Mouse (Mus musculus) left cerebral cortex, postnatal 25 days (tissue): ENCODE measurements around the gene Shb. TPM values are rescaled to one million over a fixed set of nuclear protein-coding genes. Genes with fewer than 3 reads are reported as not detected.

Source experiments
- DNase-seq, 2 experiments: peaks; one replicate each; pipeline ENCODE4 v3.0.0; 2022; ENCODE audit warnings: low spot score in 2 of 2, mixed read lengths in 1 of 2
- intact Hi-C: fragments of 180-260 bp; cut with DNase I; formaldehyde crosslinking; loops from one replicate; pipeline ENCODE4 v1.15.1; 2025
- total RNA-seq, 2 experiments: library from RNA; stranded (reverse); gene quantifications; 2 replicates each; pipeline ENCODE4 v1.2.3; 2021

The Shb gene
- total RNA-seq, 2 experiments from 2014 or later, result 9.0 to 11.8 TPM

DNA sequence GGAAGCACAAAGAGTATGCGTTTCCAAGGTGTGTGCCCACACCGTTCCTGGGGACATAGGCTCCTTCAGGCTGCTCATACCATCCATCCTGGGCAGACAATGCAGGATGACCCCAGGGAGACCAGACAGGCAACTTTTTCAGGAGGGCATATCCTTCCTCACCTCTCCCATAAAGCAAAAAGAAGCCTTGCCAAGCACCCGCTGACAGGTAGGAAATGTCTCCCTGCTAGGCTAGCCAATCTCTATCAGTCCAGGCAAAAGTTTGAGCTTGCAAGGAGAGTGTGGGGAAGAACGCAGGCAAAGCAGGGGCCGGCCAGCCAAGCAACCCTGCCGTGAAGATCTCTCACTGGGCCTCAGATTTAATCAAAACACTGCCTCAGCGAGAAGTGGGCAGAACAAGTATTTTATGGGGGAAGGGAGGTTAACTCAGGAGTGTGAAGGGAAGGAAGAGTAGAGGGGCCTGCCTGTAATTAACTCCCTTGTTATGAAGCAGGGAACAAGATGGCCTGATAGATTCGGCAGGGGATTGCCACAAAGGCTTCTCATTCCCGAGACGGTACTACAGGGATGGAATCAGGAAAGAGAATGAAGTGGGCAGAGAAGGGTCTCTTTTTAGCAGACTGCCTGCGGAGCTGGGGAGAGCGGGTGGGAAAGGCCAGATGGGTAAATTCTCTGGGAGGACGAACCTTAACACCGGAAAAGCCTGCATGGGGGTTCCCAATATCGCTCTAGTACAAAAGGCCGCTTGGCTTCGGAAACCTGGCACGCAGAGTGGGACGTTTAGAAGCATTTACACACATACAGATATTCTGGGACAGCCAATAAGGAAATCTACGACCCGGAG lies 3.7 kb downstream of the Shb start:
- intact Hi-C loops, result loop anchor here (2.0 to 5.0 kb wide), 2 partner anchors 81 to 110 kb away; no protein-coding TSS in a partner anchor

DNA sequence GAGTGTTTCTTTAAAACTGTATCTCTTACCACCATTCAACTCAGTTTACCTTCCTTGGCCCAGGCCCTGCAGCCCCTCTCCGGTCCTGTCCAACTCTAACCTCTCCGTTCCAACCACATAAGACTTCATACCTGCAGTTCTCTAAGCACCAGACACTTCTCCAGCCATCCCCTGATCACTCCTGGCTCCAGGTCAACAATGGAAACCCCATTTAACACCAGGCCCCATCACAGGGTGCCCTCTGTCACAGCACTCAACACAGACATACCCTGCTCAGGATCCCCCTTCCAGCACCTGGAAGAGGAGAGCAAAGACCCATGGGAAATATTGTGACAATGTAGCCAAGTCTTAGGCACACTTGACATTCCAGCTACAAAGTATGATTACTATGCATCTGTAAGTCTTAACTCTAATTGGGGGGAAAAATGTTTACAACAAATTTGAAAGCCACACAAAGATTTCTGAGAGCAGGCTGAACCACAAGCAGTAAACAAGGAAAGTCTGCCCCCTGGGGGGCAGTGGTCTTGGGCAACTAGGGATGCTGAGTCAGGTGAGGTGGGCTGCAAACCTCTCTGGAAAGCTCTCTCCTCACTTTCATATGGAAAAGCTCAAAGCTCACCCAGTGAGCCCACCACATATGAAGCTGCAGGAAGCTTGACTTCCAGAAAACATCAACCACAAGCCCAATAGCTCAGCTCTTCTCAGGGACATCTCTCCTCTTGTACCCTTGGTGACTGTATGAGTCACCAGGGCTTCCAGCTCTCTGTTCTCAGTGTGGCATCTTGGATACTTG lies 4.5 kb downstream of the Shb start:
- no peak for DNase-seq
- intact Hi-C loops, result loop anchor here (2.0 to 5.0 kb wide), 2 partner anchors 80 to 109 kb away; no protein-coding TSS in a partner anchor

More for the DNA sequence above, 3.7 kb downstream of the Shb start:
- DNase-seq, result no peak

DNA sequence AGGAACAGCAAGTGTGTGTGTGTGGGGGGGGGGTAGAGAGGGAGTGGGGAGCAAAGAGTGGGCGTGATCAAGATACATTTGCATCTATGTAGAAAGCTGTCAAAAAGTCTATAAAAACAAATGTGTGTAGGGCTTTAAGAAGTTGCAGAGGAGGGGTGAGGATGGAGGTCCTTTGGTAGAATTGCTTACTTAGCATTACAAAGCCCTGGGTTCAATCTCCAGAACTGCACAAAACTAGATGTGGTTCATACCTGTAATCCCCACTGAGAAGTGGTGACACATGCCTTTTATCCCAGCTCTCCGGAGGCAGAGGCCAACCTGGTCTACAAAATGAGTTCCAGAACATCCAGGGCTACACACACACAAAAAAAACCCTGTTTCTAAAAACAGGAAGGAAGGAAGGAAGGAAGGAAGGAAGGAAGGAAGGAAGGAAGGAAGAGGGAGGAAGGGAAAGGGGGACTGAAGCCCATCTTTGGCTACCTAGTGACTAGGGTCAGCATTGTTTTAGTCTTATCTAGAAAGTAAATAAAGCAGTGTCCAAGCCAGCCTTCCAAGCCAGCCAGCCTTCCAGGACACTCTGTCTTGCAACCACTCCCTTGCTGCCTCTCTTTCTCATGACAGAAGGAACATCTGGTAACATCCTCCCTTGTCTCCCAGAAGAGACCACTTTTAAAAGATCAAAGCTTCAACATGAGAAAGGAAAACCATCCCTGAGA lies 5.3 kb downstream of the Shb start:
- DNase-seq, result no peak
- intact Hi-C loops, result loop anchor here (5.0 kb wide), 1 partner anchor 80 kb away; no protein-coding TSS in a partner anchor

DNA sequence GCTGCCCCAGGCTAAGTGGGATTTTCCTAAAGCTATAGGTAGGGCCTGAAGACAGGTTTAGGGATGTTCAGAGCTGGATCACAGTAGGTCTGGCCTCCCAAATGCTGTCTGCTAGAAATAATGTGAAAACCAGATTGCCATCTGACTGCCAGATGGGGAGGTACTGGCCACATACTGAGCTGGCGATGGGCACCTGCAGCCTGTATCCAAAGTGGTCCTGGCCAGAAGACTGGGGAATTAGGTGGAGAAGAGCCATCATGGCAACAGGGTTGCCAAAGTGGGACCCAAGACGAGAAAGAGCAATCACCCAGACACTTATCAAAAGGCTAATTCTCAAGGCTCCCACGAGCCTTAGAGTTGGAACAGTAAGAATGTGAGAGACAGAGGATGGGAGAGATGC lies 6.1 kb downstream of the Shb start:
- no peak for DNase-seq
- intact Hi-C loops, result loop anchor here (5.0 kb wide), 1 partner anchor 79 kb away; no protein-coding TSS in a partner anchor

DNA sequence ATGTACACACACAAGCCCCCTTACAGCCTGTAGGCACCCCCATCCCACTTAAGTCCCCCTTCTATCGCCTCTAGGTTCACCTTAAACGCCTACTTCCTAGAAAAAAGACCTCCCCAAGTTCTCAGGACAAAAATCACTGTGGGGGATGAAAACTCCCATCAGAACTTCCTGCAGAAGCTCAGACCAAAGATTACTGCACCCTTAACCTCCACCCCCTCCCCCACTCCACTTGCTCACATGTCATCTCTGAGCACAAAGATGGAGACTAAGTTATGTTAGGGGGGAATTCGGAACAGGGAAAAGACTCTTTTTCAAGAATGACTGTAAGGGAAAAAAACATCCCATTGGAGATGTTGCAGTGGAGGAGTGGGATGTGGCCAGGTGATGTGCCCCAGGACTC lies 6.7 kb downstream of the Shb start:
- intact Hi-C loops, result loop anchor here (5.0 kb wide), 1 partner anchor 78 kb away; no protein-coding TSS in a partner anchor
- DNase-seq, result no peak

DNA sequence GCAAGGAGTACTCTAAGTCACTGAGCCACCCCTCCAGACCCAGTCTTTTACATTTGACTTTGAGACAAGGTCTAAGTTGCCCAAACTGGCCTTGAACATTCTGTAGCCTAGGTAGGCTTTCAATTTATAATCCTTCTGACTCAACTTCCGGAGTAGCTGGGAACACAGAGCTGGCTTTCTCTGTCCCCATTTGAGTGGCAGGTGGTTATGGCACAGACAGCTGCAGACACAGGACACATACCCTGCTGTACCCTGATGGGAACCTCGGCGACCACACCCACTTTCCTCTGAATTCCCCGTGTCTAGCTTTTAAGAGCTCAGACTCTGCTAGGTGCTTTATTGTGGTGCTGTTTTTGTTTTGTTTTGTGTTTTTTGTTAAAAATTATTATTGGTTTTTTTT lies 7.7 kb downstream of the Shb start:
- intact Hi-C loops, result loop anchor here (5.0 kb wide), 1 partner anchor 77 kb away; no protein-coding TSS in a partner anchor
- no peak for DNase-seq

DNA sequence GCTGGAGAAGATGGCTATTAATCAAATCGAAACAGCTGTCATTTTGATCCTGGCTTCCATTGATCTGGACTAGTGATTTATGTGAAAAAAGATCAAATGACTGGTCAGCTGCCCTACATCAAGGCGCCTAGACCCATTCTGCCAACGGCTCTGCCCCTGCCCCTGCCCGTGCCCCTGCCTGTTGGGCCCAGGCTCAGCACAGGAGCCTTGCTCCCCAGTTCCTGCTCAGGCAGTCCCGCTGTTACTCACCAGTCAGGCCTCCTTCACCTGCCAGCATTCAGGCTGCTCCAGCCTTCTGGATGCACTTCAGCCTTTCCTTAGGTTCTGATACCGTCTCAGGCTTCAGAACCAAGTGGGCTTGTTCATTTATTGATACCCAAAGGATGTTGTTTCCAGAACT lies 8.9 kb downstream of the Shb start:
- no peak for DNase-seq
- intact Hi-C loops, result no loop called here

DNA sequence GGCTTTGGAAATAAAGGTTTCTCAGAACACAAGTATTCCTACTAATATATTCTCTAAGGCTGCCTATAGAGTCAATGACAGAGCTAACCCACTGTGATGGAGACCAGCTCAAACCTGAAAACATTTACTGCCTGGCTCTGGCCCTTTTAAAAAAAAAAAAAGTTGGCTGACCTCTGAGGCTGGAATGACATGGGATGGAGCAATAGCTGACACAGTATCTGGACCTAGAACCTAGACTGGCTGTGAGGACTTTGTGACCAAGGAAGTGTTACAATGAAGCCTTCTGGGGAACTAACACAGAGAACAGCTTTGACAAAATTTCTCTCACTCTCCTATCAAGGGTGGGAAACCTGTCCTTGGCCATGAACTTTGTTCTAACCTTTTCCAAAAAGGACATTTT lies 9.3 kb downstream of the Shb start:
- intact Hi-C loops, result no loop called here
- no peak for DNase-seq

DNA sequence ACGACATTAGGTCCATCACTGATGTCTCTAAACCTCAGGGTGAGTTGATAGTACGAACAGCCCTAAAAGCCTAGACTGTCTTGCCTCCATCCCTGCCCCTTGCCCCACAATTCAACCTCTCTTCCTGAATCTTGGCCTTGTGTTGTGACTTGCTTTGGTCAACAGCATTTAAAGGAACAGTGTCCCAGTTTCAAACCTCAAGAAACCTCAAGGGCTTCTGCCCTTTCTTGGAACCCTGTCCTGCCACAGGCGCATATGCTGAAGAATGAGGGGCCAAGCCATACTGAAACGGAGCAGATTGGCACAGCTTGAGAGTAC lies 9.7 kb downstream of the Shb start:
- DNase-seq, result no peak
- intact Hi-C loops, result no loop called here

DNA sequence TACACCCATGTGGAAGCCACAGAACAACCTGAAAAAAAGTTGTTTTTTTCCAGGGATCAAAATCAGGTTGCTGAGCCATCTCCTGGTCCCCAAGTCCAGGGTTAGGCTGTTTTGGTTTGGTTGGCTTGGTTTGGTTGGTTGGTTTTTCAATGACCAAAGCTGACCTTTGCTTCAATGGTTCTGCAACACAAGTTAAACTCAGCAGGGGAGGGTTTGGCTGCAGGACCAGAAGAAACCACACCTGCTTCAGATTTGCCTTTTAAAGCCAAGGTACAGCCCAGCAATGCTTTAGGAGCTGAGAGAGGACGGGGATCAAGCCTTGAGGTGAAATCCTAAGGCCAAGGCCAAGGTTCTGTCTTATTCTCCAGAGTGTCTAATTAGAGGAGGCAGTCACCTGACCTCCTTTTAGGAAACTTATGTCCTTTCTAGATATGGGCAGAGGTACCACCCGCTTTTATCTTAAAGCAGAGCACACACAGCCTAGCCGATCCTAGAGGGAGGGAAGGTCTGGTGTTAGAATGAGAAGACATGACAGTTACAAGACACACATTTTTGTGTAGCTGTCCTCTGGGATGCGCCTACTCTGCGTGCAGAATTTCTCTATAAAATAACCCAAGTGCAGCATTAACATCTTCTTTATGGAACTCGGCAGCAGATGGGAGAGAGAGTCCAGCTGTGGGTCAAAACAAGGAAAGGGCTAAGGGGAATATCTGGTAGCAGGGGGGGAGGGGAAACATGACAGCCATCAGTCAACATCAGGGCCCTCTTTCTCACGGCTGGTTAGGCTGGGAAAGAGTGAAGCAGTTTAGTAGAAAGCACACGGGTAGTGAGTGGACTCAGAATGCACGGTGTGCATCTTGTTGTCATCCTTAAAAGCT lies 10.3 kb downstream of the Shb start:
- DNase-seq, result no peak
- intact Hi-C loops, result no loop called here

DNA sequence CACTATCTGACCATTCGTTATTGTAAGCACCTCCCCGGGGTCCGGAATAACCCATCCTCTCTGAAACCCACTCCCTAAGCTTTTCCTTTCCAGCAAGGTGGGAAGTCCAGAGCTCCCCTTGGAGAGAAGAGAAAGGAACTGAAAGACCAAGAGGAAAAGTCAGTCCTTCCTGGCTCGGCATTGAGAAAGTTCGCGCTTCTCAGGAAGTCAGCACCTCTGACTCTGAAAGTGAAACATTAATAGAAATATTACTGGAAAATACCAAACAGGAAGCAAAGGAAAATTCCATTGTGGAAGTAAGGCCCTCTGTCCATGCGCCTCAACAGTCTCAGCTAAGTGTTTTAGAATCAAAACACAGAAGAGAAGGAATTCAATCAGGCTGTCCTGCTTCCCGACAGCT lies 11.9 kb downstream of the Shb start:
- intact Hi-C loops, result no loop called here
- DNase-seq, result no peak

DNA sequence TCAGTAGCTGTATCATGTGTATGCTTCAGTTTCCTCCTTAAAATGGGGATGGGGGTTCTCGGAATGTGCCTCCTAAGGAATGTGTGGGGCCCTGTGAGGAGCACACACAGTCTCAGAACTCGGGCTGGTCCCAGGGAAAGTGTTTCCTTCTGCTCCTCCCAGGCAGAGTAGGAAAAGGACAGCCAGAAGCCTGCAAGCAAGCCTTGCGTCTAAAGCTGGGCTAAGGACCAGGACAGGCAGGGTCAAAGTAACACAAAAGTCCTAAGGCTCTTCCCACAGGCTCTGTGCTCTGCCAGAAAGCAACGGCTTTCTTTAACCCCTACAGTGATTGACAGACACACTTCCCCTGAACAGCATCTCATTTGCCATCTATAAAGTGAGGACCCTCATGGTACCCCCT lies 14.9 kb downstream of the Shb start:
- intact Hi-C loops, result no loop called here
- no peak for DNase-seq

DNA sequence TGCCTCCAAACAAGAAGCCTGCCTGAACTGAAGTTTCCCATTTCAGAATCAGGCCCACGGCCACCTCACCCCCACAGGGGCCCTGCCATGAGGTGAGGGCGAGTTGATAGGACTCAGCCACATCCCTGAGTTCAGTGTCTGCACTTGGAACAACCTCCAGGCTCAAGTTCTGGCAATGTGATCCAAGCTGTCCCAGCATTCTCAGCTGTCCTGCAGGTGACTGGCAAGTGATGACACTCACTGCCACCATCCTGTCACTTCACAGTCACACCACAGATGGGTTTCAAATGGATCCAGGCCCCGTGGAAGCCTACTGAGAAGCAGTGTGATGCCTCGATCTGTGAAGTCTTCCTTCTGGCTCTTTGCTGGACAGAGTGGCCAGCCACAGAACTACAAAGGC lies 16.4 kb downstream of the Shb start:
- DNase-seq, result no peak
- intact Hi-C loops, result no loop called here

DNA sequence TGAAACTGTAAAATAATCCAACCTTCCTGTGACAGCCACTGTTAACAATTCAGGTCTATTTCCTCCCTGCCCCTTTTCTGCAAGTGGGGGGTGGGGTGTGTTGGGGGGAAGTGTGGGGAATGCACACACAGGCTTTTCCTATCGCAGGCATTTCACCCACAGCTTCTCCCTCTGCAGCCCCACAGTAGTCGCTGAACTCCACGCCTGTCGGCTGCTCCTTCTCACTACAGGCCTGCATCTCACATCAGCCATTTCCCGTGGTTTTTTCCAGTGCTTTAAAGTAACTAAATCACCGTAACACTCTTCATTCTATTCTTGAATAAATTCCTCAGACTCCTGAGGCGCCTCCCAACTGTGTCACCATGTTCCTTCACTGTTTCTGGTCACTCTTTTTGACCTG lies 17.9 kb downstream of the Shb start:
- DNase-seq, result no peak
- intact Hi-C loops, result no loop called here

DNA sequence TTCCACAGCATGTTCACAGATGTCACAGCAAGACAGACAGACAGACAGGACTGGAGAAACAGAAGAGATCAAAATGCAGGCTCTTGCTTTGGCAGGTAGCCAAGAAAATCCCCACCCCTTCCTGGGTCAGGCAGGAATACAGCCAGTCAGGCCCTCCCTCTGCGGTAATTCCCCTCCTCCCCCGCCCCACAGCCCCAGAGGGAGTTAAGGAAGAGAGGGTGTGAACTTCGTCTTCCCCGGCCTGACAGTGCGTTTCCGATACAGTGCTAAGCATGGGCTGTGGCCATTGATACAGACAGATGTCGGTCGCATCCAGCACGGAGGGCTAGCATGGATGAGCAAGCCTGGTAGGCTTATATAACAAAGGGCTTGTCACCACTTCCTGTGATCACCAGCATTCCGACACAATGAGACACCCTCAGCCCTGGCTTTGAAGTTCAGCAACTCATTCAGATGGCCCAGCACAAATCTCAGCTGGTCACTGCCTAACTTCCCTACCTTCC lies 18.4 kb downstream of the Shb start:
- no peak for DNase-seq
- intact Hi-C loops, result no loop called here

DNA sequence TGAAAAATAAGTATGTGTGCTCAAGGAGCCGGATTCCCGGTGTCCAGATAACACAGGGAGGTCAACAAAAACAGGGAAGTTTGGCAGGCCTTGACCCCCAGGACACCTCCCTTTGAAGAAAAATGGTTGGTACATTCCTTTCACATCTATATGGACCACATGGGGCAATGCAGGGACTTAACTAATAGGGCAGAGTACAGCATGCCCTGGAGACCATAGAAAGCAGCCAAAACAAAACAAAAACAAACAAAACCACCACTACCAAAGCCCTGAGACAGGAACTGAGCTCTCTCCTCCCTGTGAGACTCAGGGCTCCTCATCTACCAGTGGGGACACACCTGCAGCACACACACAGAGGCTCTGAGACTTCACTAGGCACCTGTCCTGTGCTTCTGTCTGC lies 18.9 kb downstream of the Shb start:
- intact Hi-C loops, result no loop called here

DNA sequence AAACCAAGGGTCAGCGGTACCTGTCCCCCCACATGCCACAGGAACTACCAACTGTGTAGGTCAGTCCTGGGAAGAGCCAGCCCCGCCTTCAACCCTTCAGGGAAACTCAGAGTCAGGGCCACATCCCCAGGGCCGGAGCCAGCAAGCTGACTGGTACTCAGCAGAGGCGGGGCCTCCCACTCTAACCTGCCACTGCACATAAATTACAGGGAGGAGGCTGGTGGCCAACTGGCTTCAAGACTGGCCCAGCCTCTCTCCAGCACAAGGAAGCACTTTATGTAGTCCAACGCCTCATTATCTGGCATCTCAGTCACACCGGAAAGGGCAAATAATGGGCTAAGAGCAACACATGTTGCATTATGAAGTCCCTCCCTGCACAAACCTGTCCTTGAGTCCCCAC lies 22.1 kb downstream of the Shb start:
- intact Hi-C loops, result no loop called here
- peak in 1 of 2 experiments; percentile 47 for DNase-seq

More for the DNA sequence above, 18.9 kb downstream of the Shb start:
- DNase-seq, result no peak

DNA sequence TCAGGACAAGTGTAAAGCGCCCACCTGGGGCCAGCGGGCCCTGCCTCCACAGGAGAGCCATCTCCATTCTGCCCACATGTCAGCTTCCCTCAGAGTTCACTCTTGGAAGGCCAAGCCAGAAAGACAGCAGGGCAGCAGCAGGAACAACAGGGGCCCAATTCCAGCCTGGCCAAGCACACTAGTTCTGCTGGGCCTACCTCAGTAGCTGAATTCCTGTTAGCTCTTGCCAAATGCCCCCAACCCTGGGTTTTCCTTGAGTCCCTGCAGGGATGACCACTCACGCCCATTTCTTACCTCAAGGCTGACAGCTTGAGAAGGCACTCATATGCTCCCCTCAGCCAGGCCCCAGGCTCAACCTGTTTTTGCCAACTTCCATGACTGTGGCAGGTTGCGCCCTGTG lies 22.9 kb downstream of the Shb start:
- DNase-seq, result no peak
- intact Hi-C loops, result no loop called here

DNA sequence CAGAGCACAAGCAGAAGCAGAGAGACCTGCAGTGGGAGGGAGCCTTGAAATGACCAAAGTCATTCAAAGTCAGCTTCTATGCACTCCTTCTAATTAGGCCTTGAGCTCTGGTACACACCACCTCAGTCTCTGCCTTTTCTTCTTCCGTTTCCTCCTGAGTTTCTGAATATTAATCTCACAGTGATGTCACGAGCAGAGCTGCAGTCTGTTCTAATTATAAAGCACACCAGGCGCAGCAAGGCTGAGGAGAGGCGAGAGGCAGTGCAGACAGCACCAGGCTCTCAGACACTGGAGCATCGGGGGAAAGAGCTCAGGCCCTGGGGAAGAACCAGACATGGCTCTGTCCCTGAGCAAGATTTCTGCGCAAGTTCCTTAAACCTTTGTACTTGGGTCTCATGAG lies 23.8 kb downstream of the Shb start:
- peak in 1 of 2 experiments; percentile 55 for DNase-seq
- intact Hi-C loops, result no loop called here
